Mouse (Mus musculus) megakaryocyte, embryonic 14.5 days (primary cell): ENCODE results near the gene Gm3854.

Source experiments
- FLI1 ChIP-seq: IDR thresholded peaks from 2 replicates; pipeline ENCODE4 v1.6.1; 2012; ENCODE audit warnings: low read length, inconsistent platforms, mixed read lengths
- GATA1 ChIP-seq: IDR thresholded peaks from 3 replicates; pipeline ENCODE4 v1.6.1; 2012; ENCODE audit warnings: mixed read lengths, low read length, inconsistent platforms, borderline replicate concordance

- TF ChIP-seq FLI1 = no peak
- TF ChIP-seq GATA1 = no peak
Measured at GRCm38 (mm10) chr7:6358937-6359590, 15.5 kb downstream of the Gm3854 start.
